Mouse (Mus musculus) right cerebral cortex, postnatal 36 days (tissue): ENCODE measurements at regions not wholly inside any gene's neighbourhood (a gene's known extent, or its start where the extent isn't known, plus 50 kb on each side); places are given as distances from the start of the nearest gene placed in this dataset.
A peak's percentile ranks its signal among the peaks of the same experiment; 100 is the strongest.

ENCODE experiments used
- DNase-seq, 2 experiments: peaks; one replicate each; pipeline ENCODE4 v3.0.0; 2022; ENCODE audit warnings: low spot score in 2 of 2, mixed read lengths in 1 of 2

- DNase-seq, result no peak
Observed at GRCm38 (mm10) chr17:48592457-48592856, 137.8 kb downstream of the Unc5cl start.

GRCm38 (mm10) chr17:48595418-48595963 is 140.8 kb downstream of the Unc5cl start:
- no peak for DNase-seq

- DNase-seq, result no peak
Observed at GRCm38 (mm10) chr17:48596406-48596805, 141.7 kb downstream of the Unc5cl start.

- no peak for DNase-seq
Observed at GRCm38 (mm10) chr17:48597301-48597700, 142.6 kb downstream of the Unc5cl start.

GRCm38 (mm10) chr17:48598471-48599141 is 143.9 kb downstream of the Unc5cl start:
- DNase-seq, result no peak

- no peak for DNase-seq
Observed at GRCm38 (mm10) chr17:48600176-48600575, 145.5 kb downstream of the Unc5cl start.

GRCm38 (mm10) chr17:48602554-48602953 is 147.9 kb downstream of the Unc5cl start:
- DNase-seq, result peak in 1 of 2 experiments; percentile 5

GRCm38 (mm10) chr17:48606767-48607166 is 152.1 kb downstream of the Unc5cl start:
- no peak for DNase-seq

- no peak for DNase-seq
Observed at GRCm38 (mm10) chr17:48608315-48608714, 153.6 kb downstream of the Unc5cl start.

GRCm38 (mm10) chr17:48610107-48610506 is 155.4 kb downstream of the Unc5cl start:
- no peak for DNase-seq

GRCm38 (mm10) chr17:48610806-48611205 is 156.1 kb downstream of the Unc5cl start:
- no peak for DNase-seq

GRCm38 (mm10) chr17:48613491-48613890 is 158.8 kb downstream of the Unc5cl start:
- DNase-seq, result no peak

GRCm38 (mm10) chr17:48615248-48615647 is 160.5 kb downstream of the Unc5cl start:
- DNase-seq, result no peak

GRCm38 (mm10) chr17:48616205-48616604 is 161.5 kb downstream of the Unc5cl start:
- no peak for DNase-seq

- DNase-seq, result no peak
Observed at GRCm38 (mm10) chr17:48620896-48621295, 166.2 kb downstream of the Unc5cl start.

GRCm38 (mm10) chr17:48621676-48622075 is 167.0 kb downstream of the Unc5cl start:
- no peak for DNase-seq

GRCm38 (mm10) chr17:48624937-48625336 is 170.2 kb downstream of the Unc5cl start:
- no peak for DNase-seq

- peak in 1 of 2 experiments; percentile 22 for DNase-seq
Observed at GRCm38 (mm10) chr17:48625971-48626370, 171.3 kb downstream of the Unc5cl start.

- no peak for DNase-seq
Observed at GRCm38 (mm10) chr17:48639611-48640010, 184.9 kb downstream of the Unc5cl start.

GRCm38 (mm10) chr17:48643533-48644019 is 188.9 kb downstream of the Unc5cl start:
- no peak for DNase-seq

GRCm38 (mm10) chr17:48645056-48645455 is 190.4 kb downstream of the Unc5cl start:
- DNase-seq, result no peak

- no peak for DNase-seq
Observed at GRCm38 (mm10) chr17:48646626-48647195, 192.0 kb downstream of the Unc5cl start.

- DNase-seq, result no peak
Observed at GRCm38 (mm10) chr17:48647431-48647830, 192.7 kb downstream of the Unc5cl start.
